Comparison of ENCODE assay signal across 13 mouse cellular contexts in the genomic region with DNA sequence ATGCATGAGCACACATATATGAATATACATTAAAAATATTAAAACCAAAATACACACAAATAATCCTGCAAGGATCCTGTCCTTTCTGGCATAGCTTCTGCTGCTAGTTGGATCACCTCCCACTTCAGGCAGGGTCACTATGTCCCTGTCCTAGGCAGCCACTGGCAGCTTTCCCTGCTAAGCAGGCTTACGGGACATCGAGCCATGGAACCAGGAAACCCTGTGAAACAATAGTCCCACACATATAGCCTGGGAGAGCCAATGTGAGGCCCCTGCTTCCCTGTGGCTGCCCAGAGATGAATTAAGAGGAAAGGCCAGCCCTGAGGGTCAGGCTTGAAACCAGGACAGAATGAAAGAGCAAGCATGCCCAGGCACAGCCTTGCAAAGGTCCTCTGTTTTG. TPM values are rescaled to one million over a fixed set of nuclear protein-coding genes. Genes with fewer than 3 reads are reported as not detected.
DNase-seq lines count a peak whose midpoint lies in the region; ATAC-seq lines count a peak whose summit lies in the region.
"Had no signal": no experiment of that assay in that cellular context is flagged by ENCODE, and none has a peak within 500 bp of the region (broad histone marks: within the 10 kb centered on the region; RNA-seq: fewer than 3 reads in every experiment).

No protein-coding gene starts in this region.

- no peak overlapping the region for H3K9ac ChIP-seq in forebrain, embryonic 12.5 days
- H3K9ac ChIP-seq: forebrain, embryonic 13.5 days; neural tube, embryonic 12.5 days had no signal

- peak; percentile 81 to 84 for DNase-seq in adrenal gland, adult (ENCODE audit: inconsistent age in 2 of 2, low spot score in 1 of 2)
- no peak for DNase-seq in adrenal gland, postnatal 4 days (ENCODE audit: low spot score in 2 of 2)
- peak; percentile 54 for DNase-seq in ovary, adult 18-20 months (ENCODE audit: low spot score)
- no peak for DNase-seq in ovary, postnatal 14 days (ENCODE audit: low spot score)
- DNase-seq in gastrocnemius, adult 8-10 months (ENCODE audit: low spot score in 2 of 2), result peak; percentile 31 to 41
- DNase-seq in testis, postnatal 14 days (ENCODE audit: low spot score), result peak; percentile 63
- no peak for DNase-seq in frontal cortex, postnatal 10 days (ENCODE audit: low spot score in 2 of 2)
- DNase-seq: layer of hippocampus, adult 9-11 months; lung, adult 2 months had no signal

- no peaks in the 10 kb centered on the region for H3K27me3 ChIP-seq in forebrain, embryonic 12.5 days
- H3K27me3 ChIP-seq: forebrain, embryonic 13.5 days; neural tube, embryonic 12.5 days had no signal

- no peak overlapping the region for H3K27ac ChIP-seq in forebrain, embryonic 12.5 days
- H3K27ac ChIP-seq: forebrain, embryonic 13.5 days; neural tube, embryonic 12.5 days had no signal

- ATAC-seq in forebrain, embryonic 12.5 days (ENCODE audit: low FRiP score), result no peak
- ATAC-seq: forebrain, embryonic 13.5 days had no signal

- 59% methylated on average over 2 of the region's 2 CpGs for WGBS in forebrain, embryonic 12.5 days

- no peaks in the 10 kb centered on the region for H3K4me1 ChIP-seq in forebrain, embryonic 12.5 days
- H3K4me1 ChIP-seq: forebrain, embryonic 13.5 days; neural tube, embryonic 12.5 days had no signal

- H3K4me3 ChIP-seq in forebrain, embryonic 12.5 days (replicated peaks), result no peak overlapping the region
- H3K4me3 ChIP-seq: forebrain, embryonic 13.5 days; neural tube, embryonic 12.5 days had no signal

- H3K36me3 ChIP-seq in forebrain, embryonic 12.5 days (replicated peaks), result no peaks in the 10 kb centered on the region

- H3K4me2 ChIP-seq in forebrain, embryonic 12.5 days, result no peak overlapping the region
- H3K4me2 ChIP-seq: forebrain, embryonic 13.5 days; neural tube, embryonic 12.5 days had no signal

- no peaks in the 10 kb centered on the region for H3K9me3 ChIP-seq in forebrain, embryonic 12.5 days
- H3K9me3 ChIP-seq: forebrain, embryonic 13.5 days; G1E; neural tube, embryonic 12.5 days had no signal

RNA-seq across cellular contexts. Expression of a gene that starts 35.8 kb away (rescaled TPM):
- 10 to 100 TPM; 18.3 to 19.8 TPM for total RNA-seq in adrenal gland, postnatal 4 days (2021)
- 1 to 10 TPM; 1.8 to 6.6 (median 3.4) TPM for total RNA-seq in gastrocnemius, adult 8-10 months (2022)
- polyA plus RNA-seq in forebrain, embryonic 12.5 days (2016; fragmentation: Nextera tagmentation; extraction: Ambion mirVana), result 16.7 and 18.4 TPM in 2 replicates

RNA-seq across cellular contexts. Expression of a gene that starts 57.3 kb away (rescaled TPM):
- 1 to 10 TPM; 2.7 to 6.7 TPM for total RNA-seq in adrenal gland, postnatal 4 days (2021)
- 1 to 10 TPM in 3 of 4 experiments, under 1 TPM in 1; 0.61 to 2.7 (median 1.5) TPM for total RNA-seq in gastrocnemius, adult 8-10 months (2022)
- 5.6 and 6.1 TPM in 2 replicates for polyA plus RNA-seq in forebrain, embryonic 12.5 days (2016; fragmentation: Nextera tagmentation; extraction: Ambion mirVana)

Comparison
In these comparisons a context has a peak if more than half of its experiments do, and no peak if none do; other contexts are left out.
1. DNase-seq: peak in adrenal gland, adult (2 of 2), ovary, adult 18-20 months (single experiment), gastrocnemius, adult 8-10 months (2 of 2) and testis, postnatal 14 days (single experiment); none in adrenal gland, postnatal 4 days (0 of 2), ovary, postnatal 14 days (single experiment) and frontal cortex, postnatal 10 days (0 of 2).